Mouse (Mus musculus) forebrain, embryonic 11.5 days (tissue): Measurements from ENCODE around the gene Mad1l1. TPM values are rescaled to one million over a fixed set of nuclear protein-coding genes. Genes with fewer than 3 reads are reported as not detected.

Experiments
- ATAC-seq: fragments of 200-750 bp; cut with Nextera tagmentation; replicated peaks from 2 replicates; pipeline ENCODE4 v1.8.0; 2017; ENCODE audit warnings: moderate TSS enrichment; ENCODE audit not compliant: low FRiP score
- DNase-seq: peaks from one replicate; pipeline ENCODE4 v3.0.0-alpha.2; 2017; ENCODE audit warnings: low spot score
- H3K27ac ChIP-seq: fragments of 300-500 bp; sonication (generic); 2 replicates; pipeline ENCODE4 v1.5.1; 2014; ENCODE audit warnings: low read depth, low read length
- H3K27me3 ChIP-seq: fragments of 300-500 bp; sonication (generic); 2 replicates; pipeline ENCODE4 v1.6.1; 2014; ENCODE audit warnings: mild to moderate bottlenecking, low read length, mixed read lengths; ENCODE audit not compliant: control insufficient read depth, insufficient read depth
- H3K36me3 ChIP-seq: fragments of 300-500 bp; sonication (generic); 2 replicates; pipeline ENCODE4 v1.6.1; 2014; ENCODE audit warnings: mild to moderate bottlenecking, low read length, moderate library complexity, mixed read lengths; ENCODE audit not compliant: control insufficient read depth, insufficient read depth
- H3K4me1 ChIP-seq: fragments of 300-500 bp; sonication (generic); replicated peaks from 2 replicates; pipeline ENCODE4 v1.6.1; 2014; ENCODE audit warnings: low read length, mixed read lengths; ENCODE audit not compliant: control insufficient read depth, insufficient read depth
- H3K4me2 ChIP-seq: fragments of 300-500 bp; sonication (generic); 2 replicates; pipeline ENCODE4 v1.6.1; 2014; ENCODE audit warnings: low read depth, mild to moderate bottlenecking, low read length, moderate library complexity, mixed read lengths; ENCODE audit not compliant: severe bottlenecking
- H3K4me3 ChIP-seq: fragments of 300-500 bp; sonication (generic); 2 replicates; pipeline ENCODE4 v1.5.1; 2014; ENCODE audit warnings: low read depth, low read length
- H3K9ac ChIP-seq: fragments of 300-500 bp; sonication (generic); 2 replicates; pipeline ENCODE4 v1.6.1; 2014; ENCODE audit warnings: low read length
- H3K9me3 ChIP-seq: fragments of 300-500 bp; sonication (generic); 2 replicates; pipeline ENCODE4 v1.6.1; 2016; ENCODE audit warnings: low read length, mixed read lengths; ENCODE audit not compliant: control insufficient read depth
- WGBS: fragments of 180-500 bp; shearing (Covaris S2); extraction: QIAGEN DNeasy Blood & Tissue Kit; methylation state at CpG from one replicate; pipeline ENCODE4 v1.1.7; 2014; 5-methylcytosine and 5-hydroxymethylcytosine counted together
- polyA plus RNA-seq: library from polyadenylated mRNA; unstranded; fragments of >200 nt; fragmentation: Nextera tagmentation; extraction: Ambion mirVana; gene quantifications from 2 replicates; pipeline ENCODE4 v1.2.1, GENCODE M21; 2014

Gene Mad1l1
- polyA plus RNA-seq, 1 experiment from 2014 or later = 52.7 TPM

DNA sequence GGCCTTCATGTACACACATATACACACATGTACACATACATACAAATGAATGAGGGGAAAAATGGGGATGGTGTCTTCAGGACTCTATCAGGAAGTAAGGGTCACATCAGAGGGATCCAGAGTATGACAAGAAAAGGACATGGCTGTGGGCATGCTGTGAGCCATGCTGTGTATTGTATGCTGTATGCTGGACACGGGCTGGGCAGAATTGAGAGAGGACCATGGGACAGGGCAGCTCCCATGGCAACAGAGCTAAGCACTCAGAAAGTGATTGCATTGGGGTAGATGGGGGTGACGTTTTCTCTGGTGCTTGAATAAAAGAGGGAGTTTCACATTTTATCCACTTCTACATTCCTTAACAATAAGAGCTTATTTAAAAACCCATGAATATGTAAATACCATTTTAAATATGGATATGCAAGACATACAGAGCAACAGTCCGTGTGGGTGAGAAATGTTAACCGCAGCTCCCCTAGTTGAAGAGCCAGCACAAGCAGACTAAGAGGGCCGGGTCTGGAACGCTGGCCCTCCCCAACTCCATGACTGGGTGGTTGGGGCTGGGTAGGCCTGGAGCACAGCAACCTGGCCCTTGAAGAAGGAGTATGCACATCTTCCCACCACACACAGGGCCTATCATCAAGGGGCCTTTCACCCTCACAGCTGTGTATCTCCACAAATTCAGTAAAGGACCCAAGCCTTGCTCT lies 71.8 kb downstream of the Mad1l1 start:
- Histone ChIP-seq H3K27me3 (no peaks in the 10 kb centered on the region), H3K4me2 (no peak overlapping the region), H3K9ac (no peak overlapping the region), H3K9me3 (no peaks in the 10 kb centered on the region), H3K4me3 (no peak overlapping the region), H3K27ac (no peak overlapping the region), H3K4me1 (no peaks in the 10 kb centered on the region), H3K36me3 (no peaks in the 10 kb centered on the region)
- WGBS = 68% methylated on average over 6 of the region's 6 CpGs
- no peak for DNase-seq
- no peak for ATAC-seq

DNA sequence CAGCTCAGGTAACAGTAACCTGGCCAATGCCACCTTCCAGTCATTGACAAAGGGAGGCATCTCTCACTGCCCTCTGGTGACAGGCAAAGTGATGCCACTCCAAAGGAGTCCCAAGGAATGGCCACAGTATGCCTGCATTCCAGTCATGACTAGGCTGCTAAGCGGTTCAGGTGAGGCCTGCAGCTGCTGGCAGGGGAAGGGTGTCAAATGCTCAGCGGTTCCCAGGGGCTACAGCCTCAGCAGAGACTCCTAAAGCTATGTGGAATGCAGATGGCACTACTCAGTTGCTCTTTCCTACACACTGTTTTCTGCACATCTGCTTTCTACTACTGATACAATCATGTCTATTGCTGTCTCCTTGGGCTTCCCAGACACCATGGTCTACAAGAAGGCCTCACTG lies 73.3 kb downstream of the Mad1l1 start:
- Histone ChIP-seq H3K27ac (no peak overlapping the region), H3K4me2 (no peak overlapping the region), H3K9me3 (no peaks in the 10 kb centered on the region), H3K4me1 (no peaks in the 10 kb centered on the region), H3K36me3 (no peaks in the 10 kb centered on the region), H3K27me3 (no peaks in the 10 kb centered on the region), H3K9ac (no peak overlapping the region), H3K4me3 (no peak overlapping the region)
- DNase-seq (no peak), ATAC-seq (no peak)
- WGBS = 93% methylated on average over 2 of the region's 2 CpGs

DNA sequence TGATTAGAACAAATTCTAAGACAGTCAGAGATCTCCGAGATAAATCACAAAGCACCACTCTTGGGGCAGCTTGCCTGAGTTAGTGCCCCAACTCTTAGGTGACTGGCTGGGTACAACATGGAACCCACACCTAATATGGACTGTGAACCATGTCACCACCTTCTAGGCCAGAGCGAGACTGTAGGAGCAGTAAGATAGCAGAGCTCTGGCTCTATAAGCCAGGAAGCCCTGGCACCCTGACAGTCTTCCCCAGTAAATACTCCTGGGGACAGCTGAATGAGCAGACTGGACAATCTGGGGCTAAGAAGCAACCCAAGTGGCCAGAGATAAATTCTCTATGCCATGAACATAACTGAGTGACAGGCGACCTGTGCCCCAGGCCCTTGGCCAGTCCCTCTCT lies 81.1 kb downstream of the Mad1l1 start:
- Histone ChIP-seq H3K36me3 (no peaks in the 10 kb centered on the region), H3K4me1 (no peaks in the 10 kb centered on the region), H3K27me3 (no peaks in the 10 kb centered on the region), H3K4me2 (no peak overlapping the region), H3K9me3 (no peaks in the 10 kb centered on the region), H3K4me3 (no peak overlapping the region), H3K9ac (no peak overlapping the region), H3K27ac (no peak overlapping the region)
- no peak for DNase-seq
- WGBS = 96% methylated on average over 3 of the region's 3 CpGs
- ATAC-seq = no peak

DNA sequence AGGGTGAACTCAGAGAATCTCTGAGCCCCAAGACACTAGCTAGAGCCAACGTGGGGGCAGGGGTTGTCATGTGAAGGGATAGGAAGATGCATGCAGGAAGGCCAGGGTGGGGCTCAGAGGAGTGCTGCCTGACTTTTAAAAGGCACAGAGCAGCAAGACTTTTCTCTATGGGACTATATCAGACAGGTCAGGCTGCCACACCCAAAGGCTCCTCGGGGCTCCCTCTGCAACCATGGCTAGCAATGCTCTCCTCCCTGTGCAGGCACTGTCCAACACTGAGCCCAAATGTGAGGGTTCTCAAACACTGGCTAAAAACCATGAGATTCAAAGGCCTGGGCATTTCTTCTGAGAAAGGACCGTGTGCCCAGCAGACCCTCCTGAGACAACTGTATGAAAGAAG lies 82.5 kb downstream of the Mad1l1 start:
- no peak overlapping the region for H3K4me2 ChIP-seq
- H3K27ac ChIP-seq = no peak overlapping the region
- no peaks in the 10 kb centered on the region for H3K36me3 ChIP-seq
- WGBS = 84% methylated on average over 3 of the region's 3 CpGs
- no peak overlapping the region for H3K9ac ChIP-seq
- no peaks in the 10 kb centered on the region for H3K27me3 ChIP-seq
- H3K4me1 ChIP-seq = no peaks in the 10 kb centered on the region
- no peak overlapping the region for H3K4me3 ChIP-seq
- DNase-seq (no peak), ATAC-seq (no peak)
- H3K9me3 ChIP-seq = no peaks in the 10 kb centered on the region

DNA sequence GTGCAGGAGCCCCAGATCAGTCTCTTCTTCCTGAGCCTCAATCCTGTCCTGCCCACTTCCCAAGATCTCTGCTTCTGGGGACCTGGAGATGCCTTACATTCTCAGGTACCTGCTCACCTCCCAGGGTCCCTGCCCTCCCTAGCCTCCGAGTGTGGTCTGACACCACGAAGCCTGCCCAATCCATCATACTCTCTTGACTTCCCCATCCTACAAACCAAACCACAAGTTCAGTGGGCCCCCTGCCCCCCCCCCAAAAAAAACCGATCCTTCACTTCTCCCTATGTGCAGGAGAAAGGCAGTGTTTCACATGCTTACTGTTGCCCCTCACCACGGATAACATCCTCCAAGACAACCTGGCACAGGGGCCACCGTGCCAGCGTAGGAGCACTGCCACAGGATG lies 90.5 kb downstream of the Mad1l1 start:
- Histone ChIP-seq H3K27ac (no peak overlapping the region), H3K4me2 (no peak overlapping the region), H3K4me3 (no peak overlapping the region), H3K9ac (no peak overlapping the region), H3K9me3 (no peaks in the 10 kb centered on the region), H3K36me3 (no peaks in the 10 kb centered on the region), H3K27me3 (no peaks in the 10 kb centered on the region), H3K4me1 (peaks cover 1% of the 10 kb centered on the region; the same call in 1 of the 2 replicates)
- no peak for ATAC-seq
- 89% methylated on average over 6 of the region's 6 CpGs for WGBS
- no peak for DNase-seq

DNA sequence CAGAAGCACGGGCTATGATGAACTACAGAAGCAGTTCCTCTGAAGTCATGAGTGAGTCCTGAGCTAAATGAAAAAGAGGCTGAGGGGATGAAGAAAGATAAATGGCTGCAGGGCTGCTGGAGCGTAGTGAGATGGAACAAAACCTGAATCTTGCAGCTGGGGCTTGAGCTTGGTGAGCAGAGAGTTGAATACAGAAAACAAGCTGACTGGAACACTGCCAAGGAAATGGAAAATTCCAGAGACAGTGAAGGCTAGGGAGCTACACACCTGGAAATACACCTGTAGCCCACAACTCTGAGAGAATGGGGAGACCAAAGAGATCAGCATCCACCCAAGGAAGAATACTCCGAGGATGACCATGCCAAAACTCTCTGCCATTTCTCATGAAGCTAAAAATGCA lies 93.0 kb downstream of the Mad1l1 start:
- Histone ChIP-seq H3K9ac (no peak overlapping the region), H3K27ac (no peak overlapping the region), H3K4me3 (no peak overlapping the region), H3K27me3 (no peaks in the 10 kb centered on the region), H3K4me2 (no peak overlapping the region), H3K4me1 (peaks cover 1% of the 10 kb centered on the region; the same call in 1 of the 2 replicates), H3K36me3 (no peaks in the 10 kb centered on the region), H3K9me3 (no peaks in the 10 kb centered on the region)
- WGBS = 94% methylated on average over 3 of the region's 3 CpGs
- DNase-seq (no peak), ATAC-seq (no peak)

DNA sequence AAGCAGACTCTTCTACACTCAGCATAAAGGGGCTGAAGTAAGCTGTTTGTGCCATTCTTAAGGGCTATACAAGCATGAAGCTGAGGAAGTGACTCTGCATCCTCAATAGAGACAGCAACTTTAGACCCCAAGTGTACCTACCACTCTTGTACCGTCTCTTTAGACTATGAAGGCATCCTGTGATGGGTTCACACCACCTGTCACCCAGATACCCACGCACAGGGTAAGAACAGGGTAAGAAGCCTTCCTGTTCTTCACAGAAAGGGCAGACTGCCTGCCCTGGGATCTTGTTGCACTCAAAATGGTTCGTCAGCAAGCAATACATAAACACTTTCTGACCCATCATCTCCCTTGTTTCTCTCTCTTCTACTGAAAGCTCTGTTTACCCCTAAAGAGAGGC lies 94.5 kb downstream of the Mad1l1 start:
- Histone ChIP-seq H3K4me1 (peaks cover 1% of the 10 kb centered on the region; the same call in 1 of the 2 replicates), H3K4me2 (no peak overlapping the region), H3K9ac (no peak overlapping the region), H3K27me3 (no peaks in the 10 kb centered on the region), H3K9me3 (no peaks in the 10 kb centered on the region), H3K4me3 (no peak overlapping the region), H3K27ac (no peak overlapping the region), H3K36me3 (no peaks in the 10 kb centered on the region)
- ATAC-seq (no peak), DNase-seq (no peak)
- WGBS = 74% methylated on average over 3 of the region's 3 CpGs

DNA sequence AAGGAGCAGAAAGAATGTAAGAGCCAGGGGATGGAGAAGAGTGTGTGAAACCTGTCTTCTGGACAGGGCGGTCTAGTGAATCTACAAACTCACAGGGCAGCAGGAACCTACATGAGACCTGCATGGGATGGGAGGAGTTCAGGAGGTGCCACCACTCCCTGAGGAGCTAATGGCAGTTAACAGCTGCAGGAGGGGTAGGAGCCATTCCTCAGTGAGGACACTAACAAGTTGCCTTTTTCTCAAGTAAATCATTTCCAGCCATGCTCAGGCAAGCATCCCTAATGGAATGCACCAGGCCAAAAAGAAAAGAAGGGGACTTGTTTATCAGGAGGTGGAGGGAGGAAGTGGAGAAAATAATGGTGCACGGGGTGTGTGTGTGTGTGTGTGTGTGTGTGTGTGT lies 95.5 kb downstream of the Mad1l1 start:
- Histone ChIP-seq H3K4me2 (no peak overlapping the region), H3K4me3 (no peak overlapping the region), H3K27ac (no peak overlapping the region), H3K9me3 (no peaks in the 10 kb centered on the region), H3K9ac (no peak overlapping the region), H3K4me1 (peaks cover 1% of the 10 kb centered on the region; the same call in 1 of the 2 replicates), H3K27me3 (no peaks in the 10 kb centered on the region), H3K36me3 (no peaks in the 10 kb centered on the region)
- WGBS = 88% methylated on average over 2 of the region's 2 CpGs
- ATAC-seq = no peak
- DNase-seq = no peak

DNA sequence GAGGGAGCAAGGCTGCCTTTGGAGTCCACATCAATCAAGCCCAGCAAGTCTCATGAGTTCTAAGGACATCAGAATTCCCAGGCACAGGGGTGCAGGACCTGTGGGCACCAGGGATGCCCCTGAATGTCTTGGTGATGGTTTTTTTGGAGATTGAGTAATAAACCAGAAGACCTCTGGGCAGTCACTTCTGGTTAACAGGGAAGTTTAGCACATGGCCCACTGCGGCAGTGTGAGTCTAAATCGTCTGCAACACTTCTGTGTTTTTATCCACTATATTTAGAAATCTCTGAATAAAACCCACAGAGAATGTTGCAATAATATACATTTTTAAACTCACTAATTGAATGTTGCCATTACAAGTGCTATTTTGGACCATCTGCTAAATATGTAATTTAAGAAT lies 96.2 kb downstream of the Mad1l1 start:
- Histone ChIP-seq H3K4me2 (no peak overlapping the region), H3K9me3 (no peaks in the 10 kb centered on the region), H3K27me3 (no peaks in the 10 kb centered on the region), H3K4me1 (peaks cover 1% of the 10 kb centered on the region; the same call in 1 of the 2 replicates), H3K9ac (no peak overlapping the region), H3K36me3 (no peaks in the 10 kb centered on the region), H3K4me3 (no peak overlapping the region), H3K27ac (no peak overlapping the region)
- DNase-seq (no peak), ATAC-seq (no peak)
- 99% methylated on average over 2 of the region's 2 CpGs for WGBS
